Mouse (Mus musculus): ENCODE measurements at regions not wholly inside any gene's neighbourhood (a gene's known extent, or its start where the extent isn't known, plus 50 kb on each side); places are given as distances from the start of the nearest gene placed in this dataset.

DNA sequence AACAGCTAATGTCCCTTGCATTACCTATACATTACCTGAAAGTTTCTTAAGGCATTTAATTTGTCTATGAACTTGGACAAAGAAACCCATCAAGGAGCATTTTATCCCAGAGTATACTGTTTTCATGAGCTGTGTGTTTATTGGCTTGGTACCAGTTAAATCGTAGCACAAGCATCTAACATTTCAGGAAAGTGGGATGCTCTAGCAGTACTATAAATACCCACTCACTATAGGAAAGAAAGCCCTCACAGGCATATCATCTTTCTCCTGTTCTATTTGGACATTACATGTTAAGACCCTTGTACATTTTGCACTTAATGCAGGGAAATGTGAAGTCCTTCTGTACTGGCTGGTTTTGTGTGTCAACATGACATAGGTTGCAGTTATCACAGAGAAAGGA, 163.9 kb downstream of the Ptprc start:
- DNase-seq (ENCODE audit: low read depth, low spot score): no peak

DNA sequence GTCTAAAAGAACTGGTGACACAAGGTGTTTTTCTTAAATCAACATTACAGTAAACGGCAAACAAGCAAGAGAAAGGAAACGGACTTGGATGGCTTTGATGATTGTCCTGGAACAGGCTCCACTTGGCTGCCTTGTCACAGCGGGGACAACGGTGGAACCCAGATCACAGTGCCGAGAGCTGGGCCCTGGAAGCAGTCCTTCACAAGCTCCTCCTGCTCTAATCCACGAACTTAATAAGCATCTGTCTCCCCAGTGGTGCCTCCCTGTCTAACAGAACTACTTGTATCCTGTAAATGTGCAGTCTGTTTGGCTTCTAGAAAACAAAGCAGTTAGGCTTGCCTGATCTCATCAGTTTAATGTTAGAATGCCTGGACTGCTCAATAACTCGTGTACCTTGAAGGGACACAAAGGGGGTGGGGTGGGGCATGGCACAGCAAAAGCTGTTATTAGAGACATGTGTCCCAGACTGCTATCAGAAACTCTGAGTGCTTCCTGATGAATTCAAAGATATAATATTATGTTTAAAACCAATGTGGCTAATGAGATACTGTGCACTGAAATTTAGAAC, 164.5 kb downstream of the Ptprc start:
- DNase-seq (ENCODE audit: low read depth, low spot score): no peak

DNA sequence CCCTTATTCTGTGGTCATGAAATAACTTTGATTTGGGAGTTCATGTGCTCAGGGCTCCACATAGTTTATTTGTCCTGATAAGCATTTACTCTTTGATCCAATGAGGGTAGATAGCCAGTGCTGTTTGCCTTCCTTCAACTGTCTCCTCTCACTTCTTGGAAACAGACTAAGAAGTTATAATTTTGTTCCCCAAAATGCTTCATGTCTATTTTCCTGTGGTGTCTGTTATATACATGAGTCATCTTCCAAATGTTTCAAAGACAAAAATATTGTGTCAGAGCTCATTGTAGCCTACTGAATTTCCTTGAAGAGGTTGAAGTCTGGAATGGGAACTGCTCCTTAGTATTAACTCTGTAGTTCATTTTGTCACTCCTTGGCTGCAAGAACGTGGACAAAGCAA, 168.7 kb downstream of the Ptprc start:
- DNase-seq (ENCODE audit: low read depth, low spot score): no peak

DNA sequence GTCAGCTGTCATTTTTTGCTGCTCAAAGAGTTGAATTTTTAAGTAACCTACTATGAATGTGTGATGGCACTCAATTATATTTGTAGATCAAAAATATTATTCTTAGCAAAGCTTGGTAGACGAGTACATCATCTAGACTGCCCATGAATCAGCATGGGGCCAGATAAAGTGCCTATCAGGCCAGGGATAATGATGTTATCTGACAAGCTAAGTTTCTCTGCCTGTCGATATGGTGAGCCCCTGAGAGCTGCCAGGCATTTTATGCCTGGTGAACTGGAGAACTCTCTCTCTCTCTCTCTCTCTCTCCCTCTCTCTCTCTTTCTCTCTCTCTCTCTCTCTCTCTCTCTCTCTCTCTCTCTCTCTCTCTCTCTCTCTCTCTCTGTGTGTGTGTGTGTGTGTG, 171.2 kb downstream of the Ptprc start:
- DNase-seq (ENCODE audit: low read depth, low spot score): no peak

DNA sequence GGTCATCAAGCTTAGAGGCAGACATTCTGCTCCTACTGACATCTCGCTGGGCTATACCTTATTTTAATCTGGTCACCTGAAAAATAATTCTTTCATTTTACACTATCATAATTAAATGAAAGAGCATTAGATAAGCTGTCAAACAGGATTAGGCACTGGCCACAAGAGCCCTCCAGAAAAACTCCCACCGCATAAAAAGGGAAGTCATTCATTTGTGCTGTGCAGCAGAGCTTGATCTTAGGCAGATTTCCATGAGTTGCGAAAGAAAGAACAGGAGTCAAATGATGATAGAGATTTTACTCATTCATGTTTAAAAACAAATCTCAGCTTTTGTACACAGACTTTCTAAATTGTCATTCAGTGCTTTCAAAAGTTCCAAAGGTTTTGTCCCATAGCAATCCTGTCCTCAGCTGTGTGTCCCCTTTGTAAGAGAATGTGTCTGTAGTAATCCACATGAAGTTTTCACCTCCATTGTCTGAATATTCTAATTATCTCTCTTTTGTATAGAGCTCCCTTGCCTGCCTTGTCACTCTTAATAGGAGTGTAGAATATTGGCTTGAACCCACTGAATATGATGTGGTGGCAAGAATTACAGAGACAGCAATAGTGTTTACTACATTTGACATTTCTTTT, 176.1 kb downstream of the Ptprc start:
- DNase-seq (ENCODE audit: low read depth, low spot score): no peak

DNA sequence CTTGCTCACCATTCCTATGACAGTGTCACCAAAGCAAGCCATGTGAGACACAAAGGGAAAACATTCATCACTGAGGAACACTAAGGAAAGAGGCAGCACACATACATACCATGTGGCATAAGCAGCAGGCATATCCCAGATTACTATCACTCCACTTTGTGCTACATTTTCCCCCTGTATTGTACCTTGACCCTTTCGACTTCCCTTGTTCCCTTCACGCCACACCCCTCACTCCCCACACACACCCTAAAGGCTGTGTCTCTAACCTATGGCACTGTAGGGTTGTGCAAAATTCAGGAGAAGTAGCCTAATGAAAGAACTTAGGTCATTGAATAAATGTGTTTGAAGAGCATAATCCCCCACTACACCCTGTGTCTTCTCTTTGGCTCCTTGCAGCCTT, 179.5 kb downstream of the Ptprc start:
- DNase-seq (ENCODE audit: low read depth, low spot score): no peak

DNA sequence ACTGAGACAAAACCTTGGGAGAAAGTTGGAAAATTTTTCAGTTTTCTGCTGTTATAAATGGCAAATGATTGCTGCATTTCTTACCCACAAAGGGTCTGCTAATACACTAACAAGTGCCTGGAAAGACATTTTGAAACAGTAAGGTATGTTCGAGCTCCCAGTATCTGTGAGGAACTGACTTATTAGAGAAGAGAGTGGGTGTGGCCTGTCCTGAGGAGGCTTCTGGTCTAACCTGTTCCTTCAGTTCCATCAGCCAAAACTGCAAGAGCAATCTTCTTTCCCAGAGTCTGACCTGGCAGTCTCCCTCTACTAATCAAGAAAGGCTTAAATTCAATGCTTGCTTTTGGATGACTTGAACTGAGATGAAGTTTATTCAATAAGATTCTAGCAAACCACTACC, 183.6 kb downstream of the Ptprc start:
- DNase-seq (ENCODE audit: low read depth, low spot score): no peak

DNA sequence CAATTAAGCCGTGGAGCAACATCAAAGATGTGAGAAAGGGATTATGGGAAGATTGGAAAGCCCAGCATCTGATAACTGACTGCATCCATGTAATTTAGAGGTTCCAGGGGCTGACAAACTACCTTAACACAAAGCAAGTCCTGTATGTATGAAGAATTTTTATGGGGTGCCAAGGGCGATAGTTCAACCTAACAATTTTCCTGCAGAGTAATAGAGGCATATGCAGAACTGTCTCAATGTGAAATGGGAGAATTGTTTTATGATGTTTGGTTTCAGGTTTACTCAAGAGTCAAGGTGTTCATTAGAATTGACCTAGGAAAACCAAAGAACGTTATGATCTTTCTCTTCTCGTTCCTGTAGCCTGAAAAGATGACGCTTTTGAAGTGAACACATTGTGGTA, 184.1 kb downstream of the Ptprc start:
- DNase-seq (ENCODE audit: low read depth, low spot score): no peak

DNA sequence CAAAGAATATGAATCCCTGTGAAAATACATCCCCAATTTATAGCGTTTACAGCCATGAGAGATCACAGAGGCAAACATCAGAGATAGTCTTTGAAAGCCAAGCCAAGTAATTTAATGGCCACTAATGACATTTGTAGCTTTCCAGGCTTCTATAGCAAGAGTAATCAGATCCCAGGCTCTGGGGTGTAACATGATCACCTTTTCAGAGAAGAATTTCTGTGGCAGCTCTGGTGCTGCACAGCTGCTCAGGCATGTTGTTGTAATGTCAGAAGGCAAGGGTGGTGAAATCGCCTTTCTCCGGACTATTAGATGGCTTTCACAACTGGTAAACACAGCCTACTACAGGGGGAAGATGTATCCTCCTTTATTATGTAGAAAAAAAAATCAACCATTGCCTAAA, 202.1 kb downstream of the Ptprc start:
- no peak for DNase-seq (ENCODE audit: low read depth, low spot score)

DNA sequence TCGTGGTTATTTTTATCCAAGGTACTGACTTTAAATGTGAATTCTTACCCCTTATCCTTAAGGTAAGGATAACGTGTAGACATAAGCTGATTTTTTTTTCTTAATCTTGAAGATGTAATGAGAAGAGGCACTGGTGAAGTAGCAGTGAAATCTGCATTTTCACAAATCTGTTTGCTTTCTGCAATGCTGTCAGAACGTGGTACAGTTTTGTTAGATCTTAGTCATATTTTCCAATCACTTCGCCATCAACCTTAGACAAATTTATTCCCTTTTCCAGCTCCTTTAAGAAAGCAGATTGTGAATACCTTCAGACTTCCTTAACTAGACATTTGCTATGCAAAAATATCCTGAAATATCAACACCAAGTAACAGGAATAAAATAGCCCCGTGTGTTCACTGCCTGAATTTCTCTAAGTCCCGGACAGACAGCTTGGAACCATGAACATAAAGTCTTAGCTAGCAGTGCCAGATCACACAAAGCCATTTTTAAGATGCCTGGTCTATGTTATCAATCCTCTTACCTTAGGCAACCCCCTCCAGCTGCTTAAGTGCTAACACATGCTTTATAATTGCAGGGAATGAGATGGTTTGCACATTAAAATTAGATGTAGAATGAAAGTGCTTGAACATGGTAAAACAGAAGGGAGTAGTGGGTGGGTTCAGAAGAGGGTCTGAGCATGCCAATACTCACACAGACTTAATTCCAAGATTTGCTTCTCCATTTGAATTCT, 202.7 kb downstream of the Ptprc start:
- DNase-seq (ENCODE audit: low read depth, low spot score): no peak

DNA sequence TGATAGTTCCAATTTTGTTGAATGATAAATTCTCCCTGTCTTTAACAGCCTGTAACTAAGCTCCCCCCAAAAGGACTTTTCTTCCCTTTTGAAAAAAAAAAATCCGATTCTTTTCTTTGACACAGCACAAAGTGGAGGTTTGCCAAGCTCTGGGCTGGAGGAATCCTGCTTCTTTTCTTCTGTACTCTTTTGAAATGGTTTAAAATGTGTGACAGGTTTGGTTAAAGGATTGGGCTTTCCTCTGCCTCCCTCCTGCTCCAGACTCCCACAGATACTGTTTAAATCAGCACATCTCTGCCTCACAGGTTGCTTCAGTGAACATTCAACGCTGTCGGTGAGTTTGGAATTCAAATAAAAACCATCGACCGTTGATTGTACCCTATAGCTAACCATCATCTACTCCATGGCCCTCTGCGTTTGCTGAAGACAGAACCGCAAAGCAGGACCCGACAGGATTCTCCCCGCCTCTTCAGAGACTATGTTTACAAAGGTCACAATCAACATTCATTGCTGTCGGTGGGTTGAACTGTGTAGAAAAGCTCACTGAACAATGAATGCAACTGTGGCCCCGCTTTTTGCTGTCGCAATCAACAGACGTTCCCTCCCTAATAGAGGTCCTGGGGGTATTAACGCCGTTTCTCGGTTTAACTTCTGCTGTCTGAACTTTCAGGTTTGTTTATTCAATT, 209.2 kb downstream of the Ptprc start:
- no peak for DNase-seq (ENCODE audit: low read depth, low spot score)

DNA sequence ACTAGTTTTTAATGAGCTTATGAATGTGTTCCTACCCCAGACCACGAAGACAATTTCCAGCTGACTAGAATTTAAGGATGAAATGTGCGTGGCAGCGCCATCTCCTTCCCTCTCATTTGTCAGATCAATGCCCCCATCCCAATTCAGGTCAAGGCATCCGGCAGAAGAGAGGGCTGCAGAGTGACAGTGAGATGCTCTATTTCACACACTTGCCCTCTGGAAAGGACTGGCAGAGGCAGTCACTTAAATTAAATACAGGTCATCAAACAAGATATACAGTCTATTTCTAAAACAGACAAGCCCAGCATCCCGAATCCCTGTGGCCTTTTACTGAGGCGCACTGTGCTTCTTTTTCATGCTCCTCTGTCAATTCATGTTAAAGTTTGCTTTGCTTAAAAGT, 211.9 kb downstream of the Ptprc start:
- no peak for DNase-seq (ENCODE audit: low read depth, low spot score)

DNA sequence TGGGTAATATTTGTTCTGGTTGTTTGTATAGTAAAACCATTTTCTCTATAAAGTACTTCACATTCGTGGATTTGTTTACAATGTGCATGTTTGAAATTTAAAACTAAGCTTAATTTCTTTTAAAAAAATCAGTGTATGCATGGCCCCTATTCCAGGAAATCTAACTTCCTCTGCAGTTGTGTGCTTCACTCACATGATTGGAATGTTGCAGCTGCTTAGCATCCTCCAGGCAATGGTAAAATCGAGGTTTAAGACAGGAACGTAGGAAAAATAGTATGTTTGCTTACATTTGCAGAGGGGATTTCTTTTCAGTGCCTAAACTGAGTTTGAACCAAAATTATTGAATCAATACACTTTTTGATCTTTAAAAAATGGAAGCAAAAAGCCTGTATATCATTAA, 217.5 kb downstream of the Ptprc start:
- DNase-seq (ENCODE audit: low read depth, low spot score): no peak

DNA sequence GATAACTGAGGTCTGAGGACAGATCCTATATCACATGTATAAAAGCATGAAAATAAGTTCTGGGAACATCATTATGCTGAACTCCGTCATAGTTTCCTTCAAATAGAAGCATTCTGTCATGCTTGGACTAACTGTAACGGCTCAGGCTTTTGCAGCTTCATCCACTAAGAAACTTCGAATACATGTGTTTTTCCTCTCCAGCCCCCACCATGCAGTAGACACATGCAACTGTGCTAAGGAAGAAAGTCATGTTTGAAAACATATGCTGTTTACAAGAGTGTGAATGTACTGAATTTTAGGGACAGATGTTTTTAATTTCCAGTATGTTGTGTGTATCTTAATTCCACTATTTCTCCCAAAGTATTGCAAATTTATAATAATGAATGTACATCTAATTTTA, 219.5 kb downstream of the Ptprc start:
- DNase-seq (ENCODE audit: low read depth, low spot score): no peak

DNA sequence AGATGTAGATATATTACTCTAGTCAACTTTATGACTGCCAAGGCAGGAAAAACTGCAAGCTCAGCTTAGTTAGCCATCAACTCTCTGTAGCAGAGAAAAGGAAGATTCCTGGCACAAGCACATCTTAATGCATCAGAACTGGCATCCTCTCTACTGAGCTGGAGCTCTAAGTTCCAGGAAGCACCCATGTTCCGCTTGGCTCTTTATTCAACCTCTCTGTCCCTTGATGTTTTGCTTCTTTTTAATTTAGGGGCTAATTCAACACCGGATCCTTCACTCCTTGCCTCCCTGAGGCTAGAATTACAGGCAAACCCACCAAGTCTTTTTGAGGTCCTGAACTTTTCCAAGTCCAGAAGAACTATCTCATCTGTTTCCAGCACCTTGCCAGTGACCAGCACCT, 220.4 kb downstream of the Ptprc start:
- DNase-seq (ENCODE audit: low read depth, low spot score): no peak

DNA sequence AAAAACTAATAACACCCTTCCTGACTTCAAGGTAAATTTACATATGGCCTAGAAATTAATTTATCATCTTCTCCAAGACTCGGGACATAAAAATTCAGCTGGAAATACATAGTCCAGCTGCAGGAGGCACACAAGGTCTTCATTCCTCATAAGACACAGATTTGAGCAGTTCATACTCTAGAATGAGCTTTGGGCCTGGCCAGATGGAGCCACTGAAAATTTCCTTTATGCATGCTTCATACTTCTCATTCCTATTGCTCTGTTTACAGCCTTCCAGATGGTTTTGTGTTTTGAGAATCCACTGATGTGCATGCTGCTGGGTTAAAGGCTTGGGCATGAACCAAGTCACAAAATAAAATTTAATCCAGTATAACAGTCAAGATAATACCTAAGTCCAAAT, 222.1 kb downstream of the Ptprc start:
- no peak for DNase-seq (ENCODE audit: low read depth, low spot score)

DNA sequence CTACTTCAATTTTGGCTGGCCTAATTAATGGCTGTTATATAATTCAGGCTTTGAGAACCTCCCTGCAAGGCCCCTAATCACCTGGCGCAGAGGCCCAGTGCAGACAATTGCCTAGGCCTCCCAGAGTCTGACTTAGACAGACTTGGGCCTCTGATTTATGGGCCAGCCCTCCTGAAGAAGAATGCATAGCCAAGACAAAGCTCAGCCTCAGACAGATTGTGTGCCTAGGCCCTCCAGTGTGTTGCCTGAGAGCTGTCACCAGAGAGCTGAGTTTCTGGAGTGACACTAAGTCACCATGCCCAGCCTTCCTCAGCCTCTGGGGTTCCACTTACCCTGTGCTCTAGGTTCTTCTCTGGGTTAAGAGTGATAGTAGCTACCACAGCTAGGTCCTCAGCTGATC, 222.7 kb downstream of the Ptprc start:
- DNase-seq (ENCODE audit: low read depth, low spot score): no peak

DNA sequence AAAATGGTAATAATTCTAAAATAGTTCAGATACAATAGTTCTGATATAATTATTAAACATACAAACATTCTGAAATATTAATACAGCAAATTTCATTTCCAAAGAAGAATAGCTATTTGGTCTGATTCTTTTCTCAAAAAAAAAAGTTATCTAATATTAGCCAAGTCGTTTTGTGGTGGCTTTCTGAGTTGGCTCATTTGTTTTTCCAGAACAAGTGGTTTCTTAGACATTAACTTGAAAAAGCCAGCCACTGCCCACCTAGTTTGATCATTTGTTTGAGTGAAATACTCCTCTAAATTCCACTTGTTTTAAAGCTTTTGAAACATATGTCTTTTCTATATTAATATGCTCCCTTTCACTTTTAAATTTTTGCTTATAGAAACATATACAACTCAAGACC, 227.6 kb downstream of the Ptprc start:
- no peak for DNase-seq (ENCODE audit: low read depth, low spot score)

DNA sequence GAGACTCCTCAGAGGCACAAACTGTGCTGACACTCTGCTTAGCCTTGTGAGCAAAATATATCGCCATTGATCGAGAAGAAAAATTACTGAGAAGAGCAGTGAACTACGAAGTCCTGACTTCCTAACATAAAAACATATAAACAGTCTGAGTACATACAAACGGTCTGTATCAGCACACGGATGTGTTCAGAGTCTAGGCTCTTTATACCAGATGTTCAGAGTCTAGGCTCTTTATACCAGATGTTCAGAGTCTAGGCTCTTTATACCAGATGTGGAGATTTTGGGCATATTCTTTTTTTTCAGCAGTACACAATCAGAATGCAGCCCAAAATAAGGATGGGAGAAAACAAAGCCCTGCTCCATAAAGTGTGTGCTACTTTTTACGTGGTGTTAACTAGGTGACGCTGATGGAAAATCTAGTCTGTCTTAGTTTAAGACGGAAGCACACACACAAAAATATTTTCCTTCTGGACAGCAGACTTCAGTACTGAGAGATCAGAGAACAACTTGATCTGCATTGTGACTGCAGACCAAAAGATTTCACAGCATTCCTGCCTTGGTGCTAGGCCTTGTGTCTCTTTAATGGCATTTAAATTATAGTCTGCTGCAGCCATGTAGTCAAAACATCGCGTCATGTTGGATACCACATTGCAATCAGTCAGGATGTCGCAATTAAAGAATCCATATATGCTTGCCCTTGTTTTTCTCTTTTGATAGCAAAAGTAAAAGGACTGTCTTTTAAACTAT, 233.6 kb downstream of the Ptprc start:
- no peak for DNase-seq (ENCODE audit: low read depth, low spot score)

DNA sequence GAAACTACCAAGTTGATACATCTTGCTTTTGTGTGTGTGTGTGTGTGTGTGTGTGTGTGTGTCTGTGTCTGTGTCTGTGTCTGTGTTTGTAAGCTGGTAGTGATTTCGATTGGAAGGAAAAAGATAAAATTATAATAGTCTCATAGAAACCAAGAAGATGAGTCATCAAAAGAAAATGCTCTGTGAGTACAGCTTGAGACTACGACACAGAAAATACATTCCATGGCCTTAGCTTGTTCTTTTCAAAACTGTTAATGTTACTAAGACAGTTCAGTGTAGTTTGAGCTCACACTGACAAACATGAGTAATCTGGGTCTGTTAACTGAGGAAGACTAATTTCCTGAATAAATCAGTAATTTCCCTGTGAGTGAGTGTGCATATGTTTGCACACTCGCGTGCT, 239.8 kb downstream of the Ptprc start:
- no peak for DNase-seq (ENCODE audit: low read depth, low spot score)

DNA sequence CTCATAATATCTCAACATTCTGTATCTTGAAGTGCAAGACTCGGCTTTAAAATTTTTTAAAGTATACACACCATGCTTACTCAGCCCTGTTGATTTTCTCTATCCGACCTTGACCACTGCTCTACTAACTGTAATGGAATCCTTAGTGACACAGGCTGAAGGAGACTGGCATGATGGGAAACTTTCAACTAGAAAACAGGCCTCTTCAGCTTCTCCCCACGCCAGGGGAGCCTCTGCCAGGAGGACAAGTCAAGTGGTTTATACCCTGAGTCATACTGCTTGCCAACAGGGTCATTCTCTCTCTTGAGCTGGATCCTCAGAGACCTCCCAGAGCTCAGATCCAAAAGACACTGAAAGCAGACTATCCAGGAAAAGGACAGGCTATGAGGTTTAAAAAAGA, 245.7 kb downstream of the Ptprc start:
- no peak for DNase-seq (ENCODE audit: low read depth, low spot score)

DNA sequence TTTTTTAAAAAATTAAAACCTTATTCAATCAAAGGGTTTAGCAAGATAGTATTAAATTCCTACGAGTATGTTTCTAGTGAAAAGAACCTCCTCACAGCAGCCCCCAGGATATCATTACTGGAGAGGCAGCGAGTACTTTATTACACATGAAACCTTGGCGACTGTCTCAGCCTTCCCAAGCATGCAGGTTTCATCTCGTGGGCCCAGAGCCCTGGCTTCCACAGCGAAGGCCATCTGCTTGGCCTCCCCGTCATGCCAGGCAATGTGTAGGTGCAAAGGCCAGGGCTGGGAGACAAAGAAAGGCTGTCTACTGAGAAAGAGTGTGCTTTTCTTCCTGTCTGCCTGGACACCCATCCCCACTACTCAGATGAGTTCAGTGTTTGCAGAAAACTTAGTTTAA, 247.0 kb downstream of the Ptprc start:
- no peak for DNase-seq (ENCODE audit: low read depth, low spot score)

All from CD4-positive, CD25-positive, alpha-beta regulatory T cell, adult 2 months (primary cell).